Mouse (Mus musculus): ENCODE measurements around the gene Camk2g. TPM values are rescaled to one million over a fixed set of nuclear protein-coding genes. Genes with fewer than 3 reads are reported as not detected.
A peak's percentile ranks its signal among the peaks of the same experiment; 100 is the strongest.

Camk2g gene
- polyA plus RNA-seq, 1 experiment = 57.2 TPM

DNA sequence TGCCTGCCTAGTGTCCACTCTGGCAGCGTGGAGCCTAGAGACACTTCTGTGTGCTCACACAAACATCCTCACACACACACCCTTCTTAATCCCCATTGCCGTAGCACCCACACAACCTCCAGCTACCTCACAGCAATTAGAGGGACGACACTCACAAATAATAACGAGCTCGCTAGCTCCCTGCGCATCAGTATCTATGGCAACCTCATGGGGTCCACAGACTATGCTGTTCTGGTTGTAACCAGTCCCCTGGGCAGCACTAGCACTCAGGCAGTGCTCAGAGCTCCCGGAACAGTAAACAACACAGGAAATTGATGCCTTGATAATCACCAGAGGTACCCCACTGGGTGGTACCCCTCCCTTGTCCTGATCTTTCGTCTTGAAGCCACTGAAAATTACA is 2.8 kb upstream of the Camk2g start:
- Histone ChIP-seq H3K79me2 (ENCODE audit: control insufficient read depth, insufficient read depth) (peaks cover 14% of the 10 kb centered on the region), H3K36me3 (ENCODE audit: control insufficient read depth, insufficient read depth) (no peaks in the 10 kb centered on the region), H3ac (ENCODE audit: control insufficient read depth, insufficient read length) (no peak overlapping the region), H3K4me2 (ENCODE audit: low read depth) (peak overlapping the region; percentile 83), H3K27me3 (ENCODE audit: control insufficient read depth, insufficient read depth, insufficient read length) (no peaks in the 10 kb centered on the region), H3K4me3 (no peak overlapping the region)
- TF ChIP-seq CEBPB (IDR thresholded peaks at IDR 0.05; ENCODE audit: insufficient read depth, poor library complexity, severe bottlenecking) (no peak), E2F4 (IDR thresholded peaks at IDR 0.05; ENCODE audit: insufficient read depth) (no peak), USF1 (IDR thresholded peaks at IDR 0.05; ENCODE audit: low read depth) (no peak), REST (IDR thresholded peaks at IDR 0.05; ENCODE audit: insufficient read depth, insufficient read length) (no peak), TCF3 (IDR thresholded peaks at IDR 0.05; ENCODE audit: insufficient read length, low read depth) (no peak)

DNA sequence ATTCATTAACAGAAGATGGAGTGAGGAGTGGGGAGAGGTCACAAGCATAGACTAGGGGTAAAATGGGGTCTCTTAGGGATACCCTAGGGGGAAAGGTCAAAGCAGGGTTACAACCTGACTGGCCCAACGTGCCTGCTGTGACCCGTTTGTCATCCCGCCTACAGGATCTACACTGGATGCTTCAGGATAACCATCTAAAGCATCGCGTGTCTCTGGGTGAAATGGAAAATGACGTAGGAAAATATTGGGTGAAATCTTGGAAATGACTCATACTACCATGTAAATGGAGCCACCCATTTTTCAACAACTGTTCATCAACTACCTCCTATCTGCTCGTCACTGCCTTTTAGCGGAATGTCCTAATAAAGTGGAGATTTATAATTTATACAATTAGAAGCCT is 2.3 kb upstream of the Camk2g start:
- H3K36me3 ChIP-seq (ENCODE audit: control insufficient read depth, insufficient read depth) = peaks cover 1% of the 10 kb centered on the region
- H3K79me2 ChIP-seq (ENCODE audit: control insufficient read depth, insufficient read depth) = peaks cover 19% of the 10 kb centered on the region
- no peaks in the 10 kb centered on the region for H3K27me3 ChIP-seq (ENCODE audit: control insufficient read depth, insufficient read depth, insufficient read length)
- H3K4me3 ChIP-seq = peak overlapping the region; percentile 41
- TF ChIP-seq CEBPB (IDR thresholded peaks at IDR 0.05; ENCODE audit: insufficient read depth, poor library complexity, severe bottlenecking) (no peak), POLR2AphosphoS2 (IDR thresholded peaks at IDR 0.05; ENCODE audit: insufficient read length, low read depth) (no peak), USF1 (IDR thresholded peaks at IDR 0.05; ENCODE audit: low read depth) (no peak), POLR2A (IDR thresholded peaks at IDR 0.05; ENCODE audit: insufficient read length, low read depth) (peak; percentile 43)
- peak overlapping the region; percentile 83 for H3K4me2 ChIP-seq (ENCODE audit: low read depth)
- H3ac ChIP-seq (ENCODE audit: control insufficient read depth, insufficient read length) = no peak overlapping the region

- Histone ChIP-seq H3K36me3 (ENCODE audit: control insufficient read depth, insufficient read depth) (peaks cover 7% of the 10 kb centered on the region), H3K79me2 (ENCODE audit: control insufficient read depth, insufficient read depth) (peaks cover 24% of the 10 kb centered on the region), H3K27me3 (ENCODE audit: control insufficient read depth, insufficient read depth, insufficient read length) (no peaks in the 10 kb centered on the region), H3K4me2 (ENCODE audit: low read depth) (peak overlapping the region; percentile 83), H3K4me3 (peak overlapping the region; percentile 41), H3ac (ENCODE audit: control insufficient read depth, insufficient read length) (no peak overlapping the region)
- TF ChIP-seq MYOD1 (IDR thresholded peaks at IDR 0.05; ENCODE audit: control insufficient read depth in 1 of 3, insufficient read length in 2 of 3, low read depth in 2 of 3) (peak in 1 of 3 experiments; percentile 16), SRF (IDR thresholded peaks at IDR 0.05; ENCODE audit: control insufficient read depth, insufficient read length, low read depth) (no peak)
Observed at GRCm38 (mm10) chr14:20795423-20796152, 1.7 kb upstream of the Camk2g start.

- H3K4me3 ChIP-seq = peak overlapping the region; percentile 41
- peaks cover 10% of the 10 kb centered on the region for H3K36me3 ChIP-seq (ENCODE audit: control insufficient read depth, insufficient read depth)
- no peaks in the 10 kb centered on the region for H3K27me3 ChIP-seq (ENCODE audit: control insufficient read depth, insufficient read depth, insufficient read length)
- peak overlapping the region; percentile 83 for H3K4me2 ChIP-seq (ENCODE audit: low read depth)
- TF ChIP-seq E2F4 (IDR thresholded peaks at IDR 0.05; ENCODE audit: insufficient read depth) (no peak), POLR2AphosphoS2 (IDR thresholded peaks at IDR 0.05; ENCODE audit: insufficient read length, low read depth) (no peak), REST (IDR thresholded peaks at IDR 0.05; ENCODE audit: insufficient read depth, insufficient read length) (no peak), MAX (IDR thresholded peaks at IDR 0.05; ENCODE audit: low read depth) (no peak), MYOG (IDR thresholded peaks at IDR 0.05; ENCODE audit: control insufficient read depth in 1 of 3, insufficient read depth in 1 of 3, insufficient read length in 2 of 3, low read depth in 2 of 3) (no peak), MYOD1 (IDR thresholded peaks at IDR 0.05; ENCODE audit: control insufficient read depth in 1 of 3, insufficient read length in 2 of 3, low read depth in 2 of 3) (no peak), POLR2A (IDR thresholded peaks at IDR 0.05; ENCODE audit: insufficient read length, low read depth) (no peak), CEBPB (IDR thresholded peaks at IDR 0.05; ENCODE audit: insufficient read depth, poor library complexity, severe bottlenecking) (no peak), SRF (IDR thresholded peaks at IDR 0.05; ENCODE audit: control insufficient read depth, insufficient read length, low read depth) (no peak)
- H3ac ChIP-seq (ENCODE audit: control insufficient read depth, insufficient read length) = no peak overlapping the region
- peaks cover 34% of the 10 kb centered on the region for H3K79me2 ChIP-seq (ENCODE audit: control insufficient read depth, insufficient read depth)
Observed at GRCm38 (mm10) chr14:20794589-20794988, 701 bp upstream of the Camk2g start.

GRCm38 (mm10) chr14:20792922-20793757 is 748 bp downstream of the Camk2g start:
- Histone ChIP-seq H3K79me2 (ENCODE audit: control insufficient read depth, insufficient read depth) (peaks cover 49% of the 10 kb centered on the region), H3K4me2 (ENCODE audit: low read depth) (peak overlapping the region; percentile 85), H3K36me3 (ENCODE audit: control insufficient read depth, insufficient read depth) (peaks cover 19% of the 10 kb centered on the region), H3ac (ENCODE audit: control insufficient read depth, insufficient read length) (peak overlapping the region; percentile 80), H3K27me3 (ENCODE audit: control insufficient read depth, insufficient read depth, insufficient read length) (no peaks in the 10 kb centered on the region), H3K4me3 (peak overlapping the region; percentile 41)
- no peak for TF ChIP-seq POLR2A (IDR thresholded peaks at IDR 0.05; ENCODE audit: insufficient read length, low read depth)
- TF ChIP-seq CEBPB (IDR thresholded peaks at IDR 0.05; ENCODE audit: insufficient read depth, poor library complexity, severe bottlenecking) = no peak
- no peak for TF ChIP-seq SRF (IDR thresholded peaks at IDR 0.05; ENCODE audit: control insufficient read depth, insufficient read length, low read depth)
- no peak for TF ChIP-seq MYOD1 (IDR thresholded peaks at IDR 0.05; ENCODE audit: control insufficient read depth in 1 of 3, insufficient read length in 2 of 3, low read depth in 2 of 3)
- TF ChIP-seq POLR2AphosphoS2 (IDR thresholded peaks at IDR 0.05; ENCODE audit: insufficient read length, low read depth) = no peak
- TF ChIP-seq TCF3 (IDR thresholded peaks at IDR 0.05; ENCODE audit: insufficient read length, low read depth) = no peak
- no peak for TF ChIP-seq USF1 (IDR thresholded peaks at IDR 0.05; ENCODE audit: low read depth)

Measured in myocyte (in vitro differentiated cells).